Mouse (Mus musculus) E14TG2a.4 (cell line): Measurements from ENCODE around the gene Galr3.

Experiments
- CTCF ChIP-seq: conservative IDR thresholded peaks from 2 replicates; pipeline ENCODE4 v1.5.1; 2014; ENCODE audit warnings: low read length
- NANOG ChIP-seq: IDR thresholded peaks from 2 replicates; pipeline ENCODE4 v1.6.1; 2014; ENCODE audit warnings: borderline replicate concordance, low read length, mixed read lengths
- POU5F1 ChIP-seq: IDR thresholded peaks from 2 replicates; pipeline ENCODE4 v1.6.1; 2014; ENCODE audit warnings: low read length, borderline replicate concordance

- TF ChIP-seq CTCF = no peak
- no peak for TF ChIP-seq NANOG
- no peak for TF ChIP-seq POU5F1
Measured at GRCm38 (mm10) chr15:79022671-79023230, 18.9 kb upstream of the Galr3 start.
